Mouse (Mus musculus) cortical plate, adult 2 months (tissue): ENCODE data around the gene Dpf1.

Experiments used
- CTCF ChIP-seq: fragments of 200-500 bp; IDR thresholded peaks from 2 replicates; pipeline ENCODE4 v1.5.1; 2011; ENCODE audit warnings: mild to moderate bottlenecking, control low read depth, low read length; ENCODE audit not compliant: insufficient read depth; ENCODE audit errors: extremely low read depth
- POLR2A ChIP-seq: fragments of 200-500 bp; IDR thresholded peaks from 2 replicates; pipeline ENCODE4 v1.6.1; 2011; ENCODE audit warnings: mild to moderate bottlenecking, low read length, control low read depth; ENCODE audit not compliant: insufficient read depth; ENCODE audit errors: extremely low read depth

- TF ChIP-seq POLR2A (no peak), CTCF (no peak)
Measured at GRCm38 (mm10) chr7:29279261-29279660, 24.5 kb upstream of the Dpf1 start.
